Mouse (Mus musculus): Measurements from ENCODE around the gene Naa35. TPM values are rescaled to one million over a fixed set of nuclear protein-coding genes. Genes with fewer than 3 reads are reported as not detected.
"Not testable (repeated sequence)": the region's sequence is repeated elsewhere in the genome, so short reads cannot be mapped to it uniquely, and the experiment has no call there.

Naa35 gene
- total and polyA plus RNA-seq, 3 experiments = 12.4 to 63.3 (median 52.4) TPM

DNA sequence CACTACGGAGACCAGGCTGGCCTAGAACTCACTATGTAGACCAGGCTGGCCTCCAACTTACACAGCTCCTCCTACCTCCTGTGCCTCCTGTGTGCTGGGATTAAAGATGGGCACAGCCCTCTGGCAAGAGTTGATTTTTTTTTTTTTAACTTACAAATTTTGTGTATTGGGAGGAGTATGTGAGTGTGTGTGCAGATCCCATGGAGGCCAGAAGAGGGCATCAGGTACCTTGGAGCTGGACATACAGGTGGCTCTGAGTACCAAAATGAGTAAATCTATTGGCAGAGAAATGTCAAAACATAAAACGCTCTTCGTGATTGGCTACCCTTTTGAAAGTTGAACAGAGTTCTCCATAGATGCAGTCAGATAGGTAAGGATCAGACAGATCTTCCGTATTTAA, 4.1 kb upstream of the Naa35 start:
- no peak for DNase-seq

- DNase-seq = peak; percentile 63
These were observed 578 bp upstream of the Naa35 start for GRCm38 (mm10) chr13:59584481-59584880.

GRCm38 (mm10) chr13:59585648-59586005, 568 bp downstream of the Naa35 start:
- no peak for DNase-seq

GRCm38 (mm10) chr13:59587201-59587600, 2.1 kb downstream of the Naa35 start:
- DNase-seq = no peak

GRCm38 (mm10) chr13:59589672-59590071, 4.6 kb downstream of the Naa35 start:
- no peak for DNase-seq

DNA sequence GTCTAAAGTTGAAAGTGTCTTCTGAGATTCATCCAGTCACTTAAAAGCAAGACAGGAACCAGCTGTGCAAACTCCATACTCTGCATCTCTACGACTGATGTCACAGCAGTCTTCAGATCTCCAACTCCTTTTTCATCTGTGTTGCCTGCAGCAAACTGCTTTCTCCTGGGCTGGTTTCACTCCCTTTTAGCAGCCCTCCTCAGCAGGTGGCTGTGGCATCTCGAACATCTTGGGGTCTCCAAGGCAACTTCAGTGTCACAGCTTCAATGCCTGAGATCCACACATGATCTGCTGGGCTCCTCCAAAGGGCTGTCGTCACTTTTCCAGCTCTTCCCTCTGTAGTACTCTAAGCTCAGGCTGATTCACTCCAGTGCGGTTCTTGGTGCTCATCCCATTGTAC, 5.6 kb downstream of the Naa35 start:
- no peak for DNase-seq

- DNase-seq = not testable (repeated sequence)
These were observed 7.0 kb downstream of the Naa35 start for GRCm38 (mm10) chr13:59592058-59592457.

DNA sequence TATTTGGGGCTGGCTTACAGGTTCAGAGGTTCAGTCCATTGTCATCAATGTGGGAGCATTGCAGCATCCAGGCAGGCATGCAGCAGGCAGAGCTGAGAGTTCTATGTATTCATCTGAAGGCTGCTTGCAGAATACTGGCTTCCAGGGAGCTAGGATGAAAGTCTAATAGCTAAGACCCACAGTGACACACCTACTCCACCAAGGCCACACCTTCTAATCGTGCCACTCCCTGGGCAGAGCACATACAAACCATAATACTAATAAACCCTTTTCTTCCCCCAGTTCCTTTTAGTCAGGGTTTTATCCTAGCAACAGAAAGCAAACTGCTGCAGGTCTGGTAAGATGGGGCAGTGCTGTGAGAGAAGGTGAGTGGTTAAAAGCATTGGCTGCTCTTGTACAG, 7.6 kb downstream of the Naa35 start:
- DNase-seq = no peak

GRCm38 (mm10) chr13:59603096-59603495, 18.0 kb downstream of the Naa35 start:
- DNase-seq = no peak

DNA sequence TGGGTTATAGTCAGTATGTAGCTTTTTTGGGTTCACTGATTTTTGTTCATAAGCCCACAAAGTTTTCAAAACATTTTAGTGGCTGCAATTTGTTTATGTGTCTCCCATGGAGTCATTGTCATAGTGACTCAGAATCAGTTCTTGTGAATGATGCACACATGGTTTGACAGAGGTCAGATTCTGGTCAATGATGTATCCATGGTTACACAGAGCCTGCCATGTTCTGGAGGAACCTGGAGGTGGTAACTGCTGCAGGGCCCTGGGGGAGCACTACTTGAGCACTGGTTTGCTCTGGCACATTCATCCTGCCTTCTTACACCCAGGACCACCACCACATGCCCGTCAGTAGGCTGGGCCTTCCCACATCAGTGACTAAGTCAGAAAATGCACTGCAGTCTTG, 19.5 kb downstream of the Naa35 start:
- peak; percentile 13 for DNase-seq

DNA sequence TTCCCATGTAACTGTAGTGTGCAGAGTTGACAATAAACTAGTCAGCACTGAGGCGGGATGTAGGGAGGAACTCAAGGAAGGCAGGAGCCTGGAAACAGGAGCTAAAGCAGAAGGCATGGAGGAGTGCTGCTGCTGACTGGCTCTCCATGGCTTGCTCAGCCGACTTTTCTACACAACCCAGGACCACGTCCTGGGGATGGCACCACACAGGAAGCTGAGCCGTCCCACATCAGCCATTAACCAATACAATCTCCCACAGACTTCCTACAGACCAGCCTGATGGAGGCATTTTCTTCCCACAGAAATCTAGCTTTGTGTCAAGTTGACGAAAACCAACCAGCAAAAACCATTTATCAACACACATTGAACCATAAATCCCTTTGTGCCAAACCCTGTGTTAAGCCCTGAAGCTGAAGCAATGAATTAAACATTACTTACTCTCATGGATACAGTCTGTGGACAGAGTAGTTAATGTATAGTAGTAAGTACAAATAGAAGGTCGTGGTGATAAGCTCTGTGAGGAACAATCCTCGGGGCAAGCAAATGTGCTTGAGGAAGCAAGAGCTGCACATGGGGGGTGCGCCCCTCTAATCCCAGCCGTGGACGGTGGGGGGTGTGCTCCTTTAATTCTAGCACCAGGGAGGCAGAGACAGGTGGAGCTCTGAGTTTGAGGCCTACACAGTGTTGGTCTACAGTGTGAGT, 20.3 kb downstream of the Naa35 start:
- no peak for DNase-seq

GRCm38 (mm10) chr13:59609885-59610284, 24.8 kb downstream of the Naa35 start:
- DNase-seq = no peak

DNA sequence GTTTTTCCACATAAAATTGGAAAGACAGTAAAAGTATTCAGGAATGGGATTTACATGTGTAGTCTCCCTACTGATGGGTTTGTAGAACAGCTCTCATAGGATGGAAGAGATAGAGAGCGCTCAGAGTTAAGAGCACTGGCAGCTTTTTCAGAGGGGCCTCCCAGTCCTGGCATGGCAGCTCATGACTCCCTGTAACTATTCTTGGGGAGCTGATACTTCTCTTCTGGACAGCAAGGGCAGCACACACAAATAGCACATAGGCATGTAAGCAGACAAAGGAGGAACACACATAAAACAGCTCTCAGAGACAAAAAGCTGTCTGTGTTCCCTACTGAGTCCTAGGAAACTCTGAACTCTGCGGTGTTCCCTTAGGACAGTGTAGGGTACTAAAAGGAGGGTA, 25.4 kb downstream of the Naa35 start:
- no peak for DNase-seq

DNA sequence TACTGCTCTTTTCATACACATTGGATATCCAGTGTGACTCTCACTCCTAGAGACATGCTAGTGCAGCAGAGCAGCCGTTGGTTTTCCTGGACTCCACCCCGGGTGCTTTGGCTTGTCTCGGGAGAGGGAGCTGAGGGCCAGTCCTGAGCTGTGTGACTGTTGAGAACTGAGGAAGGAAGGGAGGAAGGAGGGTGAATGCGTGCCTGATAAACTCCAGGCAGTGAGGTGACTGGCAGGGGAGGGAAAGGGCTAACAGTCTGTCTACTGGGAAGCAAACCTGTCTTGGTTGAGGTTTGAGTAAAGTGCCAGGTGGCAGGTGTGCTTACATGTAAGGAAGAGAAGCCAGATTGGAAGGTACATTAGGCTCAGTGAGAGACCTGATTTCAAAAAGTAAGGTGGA, 28.8 kb downstream of the Naa35 start:
- DNase-seq = no peak

- DNase-seq = no peak
These were observed 30.1 kb downstream of the Naa35 start for GRCm38 (mm10) chr13:59615152-59615551.

- no peak for DNase-seq
These were observed 30.5 kb downstream of the Naa35 start for GRCm38 (mm10) chr13:59615554-59615953.

DNA sequence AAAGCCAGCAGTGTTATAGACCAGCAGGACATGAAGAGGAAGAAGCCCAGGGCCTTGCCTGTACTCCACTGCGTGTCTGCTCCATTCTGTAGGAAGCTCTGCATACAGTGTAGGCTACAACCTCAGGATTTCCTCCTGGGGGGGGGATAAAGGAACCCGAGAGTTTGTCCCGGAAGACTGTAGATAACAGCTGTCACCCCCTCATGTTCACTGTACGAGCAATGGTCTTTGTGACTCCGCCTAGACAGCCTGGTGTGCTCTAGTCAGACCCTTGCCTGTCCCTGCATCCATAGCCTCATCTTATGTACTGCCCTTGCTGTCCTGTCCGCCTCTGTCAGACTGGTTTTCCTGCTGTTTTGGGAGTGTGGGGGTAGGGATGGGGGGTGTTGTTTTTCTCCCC, 33.4 kb downstream of the Naa35 start:
- DNase-seq = no peak

GRCm38 (mm10) chr13:59621643-59622489, 36.8 kb downstream of the Naa35 start:
- no peak for DNase-seq

DNA sequence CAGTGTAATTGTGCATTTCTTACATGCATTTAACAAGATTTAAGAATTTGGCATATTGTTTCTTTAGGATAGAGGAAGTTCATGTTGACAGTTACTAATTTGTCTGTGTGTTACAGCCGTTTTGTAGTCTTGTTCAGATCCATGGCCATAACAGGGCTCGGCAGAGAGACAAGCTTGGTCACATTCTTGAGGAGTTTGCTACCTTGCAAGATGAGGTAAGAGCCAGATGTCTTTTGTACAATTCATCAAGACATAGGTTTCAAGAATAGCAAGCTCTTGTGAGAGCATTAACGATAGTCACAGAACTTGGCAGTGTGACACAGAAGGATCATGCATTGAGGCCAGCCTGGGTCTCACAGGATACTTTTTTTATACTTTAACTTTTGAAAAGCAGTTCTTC, 39.3 kb downstream of the Naa35 start:
- no peak for DNase-seq

- DNase-seq = no peak
These were observed 39.8 kb downstream of the Naa35 start for GRCm38 (mm10) chr13:59624903-59625302.

GRCm38 (mm10) chr13:59626739-59627138, 41.7 kb downstream of the Naa35 start:
- no peak for DNase-seq

DNA sequence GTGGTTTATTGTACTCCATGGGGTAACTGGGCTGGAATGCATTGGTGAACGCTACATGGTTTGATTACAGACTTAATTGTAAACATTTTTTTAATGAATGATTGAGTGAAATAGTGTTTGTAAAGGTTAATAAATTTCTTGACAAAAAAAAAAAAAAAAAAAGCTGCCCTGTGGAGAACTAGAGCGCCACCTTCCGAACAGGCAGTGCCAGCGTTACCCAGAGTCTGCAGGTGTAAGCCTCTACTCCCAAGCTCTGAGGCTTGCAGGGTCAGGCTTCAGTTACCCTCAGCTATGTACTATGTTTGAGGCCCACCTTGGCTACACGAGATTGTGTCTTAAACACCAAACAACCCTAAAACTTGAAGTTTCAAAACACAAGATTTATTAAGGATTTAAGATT, 49.6 kb downstream of the Naa35 start:
- DNase-seq = no peak

DNA sequence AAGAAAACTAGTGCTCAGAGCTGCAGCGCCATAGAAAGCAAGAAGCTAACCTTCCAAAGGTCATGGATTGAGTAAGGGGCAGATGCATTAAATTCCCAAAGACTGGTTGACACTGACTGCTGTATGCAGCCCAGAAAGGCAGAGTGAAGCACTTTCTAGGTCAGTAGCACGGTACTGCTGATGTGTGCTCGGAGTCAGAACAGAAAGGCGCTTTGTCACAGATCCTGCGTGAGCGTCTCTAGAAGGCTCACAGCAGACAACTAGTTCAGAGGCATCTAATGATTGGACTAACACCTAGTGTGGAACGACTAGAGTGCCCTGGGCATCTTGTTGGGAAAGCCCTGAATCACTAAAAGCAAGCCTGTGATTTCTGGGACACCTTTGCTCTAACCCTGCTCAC, 52.7 kb downstream of the Naa35 start:
- no peak for DNase-seq

All from adrenal gland, adult 2 months (tissue).